Mouse (Mus musculus) cerebellum, adult 2 months (tissue): ENCODE results near the gene Psme3.

ENCODE experiments used
- CTCF ChIP-seq: fragments of 200-500 bp; IDR thresholded peaks from 2 replicates; pipeline ENCODE4 v1.5.1; 2011; ENCODE audit warnings: low read depth, mild to moderate bottlenecking, control low read depth, low read length, moderate library complexity, borderline replicate concordance; ENCODE audit not compliant: insufficient read depth
- POLR2A ChIP-seq: fragments of 200-500 bp; IDR thresholded peaks from 2 replicates; pipeline ENCODE4 v1.6.1; 2011; ENCODE audit warnings: low read length, control low read depth, borderline replicate concordance; ENCODE audit not compliant: insufficient read depth

DNA sequence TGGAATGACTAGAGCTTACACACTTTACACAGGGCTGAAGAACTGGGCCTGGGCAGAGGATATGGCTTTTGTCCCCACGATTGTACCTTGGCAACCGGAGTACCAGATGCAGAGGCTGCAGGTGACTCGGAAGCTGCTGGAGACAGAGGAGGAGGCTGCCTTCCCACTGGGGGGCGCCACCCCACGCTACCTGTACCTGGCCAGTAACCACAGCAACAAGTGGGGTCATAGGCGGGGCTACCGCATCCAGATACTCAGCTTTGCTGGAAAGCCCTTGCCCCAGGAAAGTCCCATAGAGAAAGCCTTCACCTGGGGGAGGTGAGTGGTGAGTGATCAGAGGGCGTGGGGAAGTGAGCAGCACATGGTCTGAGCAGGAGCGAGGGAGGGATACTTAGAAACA, 19.7 kb downstream of the Psme3 start:
- no peak for TF ChIP-seq POLR2A
- no peak for TF ChIP-seq CTCF
